Mouse (Mus musculus) heart, embryonic 11.5 days (tissue): ENCODE data around the gene Themis2. TPM values are rescaled to one million over a fixed set of nuclear protein-coding genes. Genes with fewer than 3 reads are reported as not detected.
"Not testable (repeated sequence)": the region's sequence is repeated elsewhere in the genome, so short reads cannot be mapped to it uniquely, and the experiment has no call there.

ENCODE experiments used
- ATAC-seq: fragments of 200-750 bp; cut with Nextera tagmentation; replicated peaks from 2 replicates; pipeline ENCODE4 v1.8.0; 2017; ENCODE audit warnings: moderate library complexity; ENCODE audit not compliant: insufficient number of reproducible peaks, low FRiP score, low TSS enrichment
- H3K27ac ChIP-seq: fragments of 300-500 bp; sonication (generic); 2 replicates; pipeline ENCODE4 v1.5.1; 2014; ENCODE audit warnings: mild to moderate bottlenecking, low read depth, low read length
- H3K27me3 ChIP-seq: fragments of 300-500 bp; sonication (generic); 2 replicates; pipeline ENCODE4 v1.6.1; 2014; ENCODE audit warnings: mild to moderate bottlenecking, low read length, mixed read lengths; ENCODE audit not compliant: control insufficient read depth, insufficient read depth
- H3K36me3 ChIP-seq: fragments of 300-500 bp; sonication (generic); 2 replicates; pipeline ENCODE4 v1.6.1; 2014; ENCODE audit warnings: mild to moderate bottlenecking, low read length, moderate library complexity, mixed read lengths; ENCODE audit not compliant: control insufficient read depth, insufficient read depth
- H3K4me1 ChIP-seq: fragments of 300-500 bp; sonication (generic); 2 replicates; pipeline ENCODE4 v1.6.1; 2014; ENCODE audit warnings: low read length; ENCODE audit not compliant: control insufficient read depth, insufficient read depth
- H3K4me2 ChIP-seq: fragments of 300-500 bp; sonication (generic); 2 replicates; pipeline ENCODE4 v1.6.1; 2014; ENCODE audit warnings: mild to moderate bottlenecking, moderate library complexity
- H3K4me3 ChIP-seq: fragments of 300-500 bp; sonication (generic); 2 replicates; pipeline ENCODE4 v1.5.1; 2014; ENCODE audit warnings: low read depth, low read length
- H3K9ac ChIP-seq: fragments of 300-500 bp; sonication (generic); 2 replicates; pipeline ENCODE4 v1.6.1; 2014; ENCODE audit warnings: mild to moderate bottlenecking, low read depth, low read length, moderate library complexity
- H3K9me3 ChIP-seq: fragments of 300-500 bp; sonication (generic); replicated peaks from 2 replicates; pipeline ENCODE4 v1.6.1; 2016; ENCODE audit warnings: low read length; ENCODE audit not compliant: control insufficient read depth
- WGBS: fragments of 180-500 bp; shearing (Covaris S2); extraction: QIAGEN DNeasy Blood & Tissue Kit; methylation state at CpG from one replicate; pipeline ENCODE4 v1.1.7; 2014; ENCODE audit not compliant: insufficient replicate concordance; 5-methylcytosine and 5-hydroxymethylcytosine counted together
- polyA plus RNA-seq: library from polyadenylated mRNA; unstranded; fragments of >200 nt; fragmentation: Nextera tagmentation; extraction: Ambion mirVana; gene quantifications from 2 replicates; pipeline ENCODE4 v1.2.1, GENCODE M21; 2014

Themis2 gene
- polyA plus RNA-seq, 1 experiment from 2014 or later: 0.29 TPM

GRCm38 (mm10) chr4:132794760-132795159, 1.4 kb downstream of the Themis2 start:
- 69% methylated on average over 8 of the region's 8 CpGs for whole genome bisulfite sequencing
- 0 out of 2 replicates have a peak, but pooled peaks cover 4% of the 10 kb centered on the region for H3K4me1 ChIP-seq
- no peak for ATAC-seq
- no peak overlapping the region for H3K27ac ChIP-seq
- H3K9me3 ChIP-seq: no peaks in the 10 kb centered on the region
- no peaks in the 10 kb centered on the region for H3K36me3 ChIP-seq
- H3K4me2 ChIP-seq: no peak overlapping the region
- H3K9ac ChIP-seq: no peak overlapping the region
- peaks cover 26% of the 10 kb centered on the region for H3K27me3 ChIP-seq
- no peak overlapping the region for H3K4me3 ChIP-seq

- Histone ChIP-seq H3K4me3 (no peak overlapping the region), H3K4me1 (0 out of 2 replicates have a peak, but pooled peaks cover 4% of the 10 kb centered on the region), H3K27ac (no peak overlapping the region), H3K36me3 (no peaks in the 10 kb centered on the region), H3K4me2 (no peak overlapping the region), H3K9me3 (no peaks in the 10 kb centered on the region), H3K9ac (no peak overlapping the region), H3K27me3 (peaks cover 26% of the 10 kb centered on the region)
- 63% methylated on average over 9 of the region's 9 CpGs for WGBS
- no peak for ATAC-seq
These were observed 2.2 kb downstream of the Themis2 start for GRCm38 (mm10) chr4:132794028-132794427.

GRCm38 (mm10) chr4:132793322-132794004, 2.7 kb downstream of the Themis2 start:
- H3K4me3 ChIP-seq, ATAC-seq, H3K9ac ChIP-seq, H3K36me3 ChIP-seq, H3K9me3 ChIP-seq, H3K4me2 ChIP-seq, H3K27ac ChIP-seq, H3K4me1 ChIP-seq: not testable (repeated sequence)
- WGBS: 86% methylated on average over 8 of the region's 9 CpGs
- H3K27me3 ChIP-seq: peaks cover 26% of the 10 kb centered on the region

- 80% methylated on average over 8 of the region's 8 CpGs for WGBS
- Histone ChIP-seq H3K9me3 (no peaks in the 10 kb centered on the region), H3K27me3 (peaks cover 10% of the 10 kb centered on the region), H3K4me2 (no peak overlapping the region), H3K4me1 (no peaks in the 10 kb centered on the region), H3K4me3 (no peak overlapping the region), H3K36me3 (no peaks in the 10 kb centered on the region), H3K9ac (no peak overlapping the region), H3K27ac (no peak overlapping the region)
- ATAC-seq: no peak
These were observed 6.5 kb downstream of the Themis2 start for GRCm38 (mm10) chr4:132789731-132790130.

- Histone ChIP-seq H3K4me1 (no peaks in the 10 kb centered on the region), H3K36me3 (no peaks in the 10 kb centered on the region), H3K4me3 (no peak overlapping the region), H3K4me2 (no peak overlapping the region), H3K27me3 (no peaks in the 10 kb centered on the region), H3K9ac (no peak overlapping the region), H3K9me3 (no peaks in the 10 kb centered on the region), H3K27ac (no peak overlapping the region)
- ATAC-seq: no peak
- 87% methylated on average over 13 of the region's 13 CpGs for WGBS
These were observed 11.0 kb downstream of the Themis2 start for GRCm38 (mm10) chr4:132785228-132785627.

GRCm38 (mm10) chr4:132783732-132784131, 12.5 kb downstream of the Themis2 start:
- Histone ChIP-seq H3K9me3 (no peaks in the 10 kb centered on the region), H3K9ac (no peak overlapping the region), H3K27ac (no peak overlapping the region), H3K36me3 (peaks cover 9% of the 10 kb centered on the region), H3K27me3 (no peaks in the 10 kb centered on the region), H3K4me3 (no peak overlapping the region), H3K4me1 (no peaks in the 10 kb centered on the region), H3K4me2 (no peak overlapping the region)
- WGBS: 93% methylated on average over 2 of the region's 2 CpGs
- ATAC-seq: no peak

GRCm38 (mm10) chr4:132780288-132780687, 15.9 kb downstream of the Themis2 start:
- Histone ChIP-seq H3K4me2 (no peak overlapping the region), H3K9me3 (no peaks in the 10 kb centered on the region), H3K36me3 (peaks cover 39% of the 10 kb centered on the region), H3K27ac (no peak overlapping the region), H3K4me3 (no peak overlapping the region), H3K27me3 (no peaks in the 10 kb centered on the region), H3K9ac (no peak overlapping the region), H3K4me1 (no peaks in the 10 kb centered on the region)
- no peak for ATAC-seq
- WGBS: 92% methylated on average over 4 of the region's 4 CpGs

GRCm38 (mm10) chr4:132778562-132779201, 17.5 kb downstream of the Themis2 start:
- Histone ChIP-seq H3K36me3 (peaks cover 53% of the 10 kb centered on the region), H3K9ac (no peak overlapping the region), H3K4me3 (no peak overlapping the region), H3K27ac (no peak overlapping the region), H3K4me2 (no peak overlapping the region), H3K27me3 (no peaks in the 10 kb centered on the region), H3K4me1 (no peaks in the 10 kb centered on the region), H3K9me3 (no peaks in the 10 kb centered on the region)
- 92% methylated on average over 6 of the region's 6 CpGs for WGBS
- no peak for ATAC-seq

GRCm38 (mm10) chr4:132776764-132777163, 19.4 kb downstream of the Themis2 start:
- WGBS: 89% methylated on average over 5 of the region's 5 CpGs
- peaks cover 65% of the 10 kb centered on the region for H3K36me3 ChIP-seq
- ATAC-seq: no peak
- no peak overlapping the region for H3K4me3 ChIP-seq
- no peaks in the 10 kb centered on the region for H3K27me3 ChIP-seq
- no peaks in the 10 kb centered on the region for H3K9me3 ChIP-seq
- H3K27ac ChIP-seq: no peak overlapping the region
- H3K9ac ChIP-seq: no peak overlapping the region
- H3K4me1 ChIP-seq: no peaks in the 10 kb centered on the region
- H3K4me2 ChIP-seq: no peak overlapping the region
